Mouse (Mus musculus) forebrain, postnatal 0 days (tissue): ENCODE measurements around the gene Slc50a1. TPM values are rescaled to one million over a fixed set of nuclear protein-coding genes. Genes with fewer than 3 reads are reported as not detected.

Source experiments
- ATAC-seq: fragments of 200-750 bp; cut with Nextera tagmentation; 2 replicates; pipeline ENCODE4 v1.8.0; 2017; ENCODE audit warnings: mild to moderate bottlenecking, moderate library complexity
- DNase-seq: peaks from one replicate; pipeline ENCODE4 v3.0.0-alpha.2; 2015
- H3K27ac ChIP-seq: fragments of 300-500 bp; sonication (generic); 2 replicates; pipeline ENCODE4 v1.5.1; 2014; ENCODE audit warnings: low read depth, mild to moderate bottlenecking, antibody characterized with exemption, low read length, moderate library complexity, mixed read lengths
- H3K27me3 ChIP-seq: fragments of 300-500 bp; sonication (generic); 2 replicates; pipeline ENCODE4 v1.6.1; 2014; ENCODE audit warnings: mild to moderate bottlenecking, low read length, mixed read lengths; ENCODE audit not compliant: insufficient read depth
- H3K36me3 ChIP-seq: fragments of 300-500 bp; sonication (generic); 2 replicates; pipeline ENCODE4 v1.6.1; 2014; ENCODE audit warnings: mild to moderate bottlenecking, moderate library complexity; ENCODE audit not compliant: insufficient read depth
- H3K4me1 ChIP-seq: fragments of 300-500 bp; sonication (generic); 2 replicates; pipeline ENCODE4 v1.6.1; 2014; ENCODE audit warnings: antibody characterized with exemption; ENCODE audit not compliant: insufficient read depth
- H3K4me2 ChIP-seq: fragments of 300-500 bp; sonication (generic); 2 replicates; pipeline ENCODE4 v1.6.1; 2014; ENCODE audit warnings: low read depth, mild to moderate bottlenecking, moderate library complexity
- H3K4me3 ChIP-seq: fragments of 300-500 bp; sonication (generic); 2 replicates; pipeline ENCODE4 v1.5.1; 2014; ENCODE audit warnings: low read depth, low read length, mixed read lengths
- H3K9ac ChIP-seq: fragments of 300-500 bp; sonication (generic); 2 replicates; pipeline ENCODE4 v1.6.1; 2014; ENCODE audit warnings: mild to moderate bottlenecking
- H3K9me3 ChIP-seq: fragments of 300-500 bp; sonication (generic); 2 replicates; pipeline ENCODE4 v1.6.1; 2016; ENCODE audit warnings: low read length
- CTCF ChIP-seq: sonication (generic); IDR thresholded peaks from 2 replicates; pipeline ENCODE4 v1.5.1; 2016; ENCODE audit warnings: antibody characterized with exemption, control low read depth, low read depth
- WGBS: fragments of 180-500 bp; shearing (Covaris S2); extraction: QIAGEN DNeasy Blood & Tissue Kit; methylation state at CpG from one replicate; pipeline ENCODE4 v1.1.7; 2014; 5-methylcytosine and 5-hydroxymethylcytosine counted together
- polyA plus RNA-seq: library from polyadenylated mRNA; unstranded; fragments of >200 nt; fragmentation: Nextera tagmentation; extraction: Ambion mirVana; gene quantifications from 2 replicates; pipeline ENCODE4 v1.2.1, GENCODE M21; 2015
- total RNA-seq: library from RNA; depleted of rRNA; stranded (reverse); fragments of >200 nt; gene quantifications from 2 replicates; pipeline ENCODE4 v1.2.3, GENCODE M21; 2014

The Slc50a1 gene
- total and polyA plus RNA-seq, 2 experiments from 2014 or later, result 26.7 to 34.8 TPM

GRCm38 (mm10) chr3:89268916-89269315 is 1.5 kb downstream of the Slc50a1 start:
- Histone ChIP-seq H3K27ac (no peak overlapping the region), H3K4me1 (peaks cover 25% of the 10 kb centered on the region), H3K36me3 (no peaks in the 10 kb centered on the region), H3K9me3 (no peaks in the 10 kb centered on the region), H3K4me3 (no peak overlapping the region), H3K4me2 (peak overlapping the region; percentile 86; the same call in 1 of the 2 replicates), H3K27me3 (no peaks in the 10 kb centered on the region), H3K9ac (no peak overlapping the region)
- WGBS, result 54% methylated on average over 8 of the region's 8 CpGs
- TF ChIP-seq CTCF, result no peak
- DNase-seq, result no peak
- ATAC-seq, result no peak

DNA sequence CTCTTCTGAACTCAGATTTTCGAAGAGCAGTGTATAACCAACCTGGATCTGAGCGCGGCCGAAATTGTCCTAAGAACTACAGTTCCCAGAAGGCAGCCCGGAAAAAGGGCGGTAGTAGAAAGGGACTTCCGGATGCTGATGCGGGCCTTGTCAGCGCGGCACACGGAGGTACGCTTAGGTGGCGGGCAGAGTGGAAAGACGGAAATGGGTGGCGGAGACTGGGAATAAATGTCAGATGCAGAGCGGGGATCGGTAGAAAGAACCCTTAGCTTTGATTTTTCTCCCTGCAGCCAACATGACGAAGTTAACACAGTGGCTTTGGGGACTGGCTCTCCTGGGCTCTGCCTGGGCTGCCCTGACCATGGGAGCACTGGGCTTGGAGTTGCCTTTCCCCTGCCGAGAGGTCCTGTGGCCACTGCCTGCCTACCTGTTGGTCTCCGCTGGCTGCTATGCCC is 3.9 kb downstream of the Slc50a1 start:
- peak; percentile 93 for ATAC-seq
- Histone ChIP-seq H3K27ac (peak overlapping the region; percentile 78), H3K4me3 (peak overlapping the region; percentile 62), H3K36me3 (no peaks in the 10 kb centered on the region), H3K27me3 (no peaks in the 10 kb centered on the region), H3K4me2 (peak overlapping the region; percentile 92), H3K4me1 (peaks cover 25% of the 10 kb centered on the region), H3K9ac (peak overlapping the region; percentile 77), H3K9me3 (no peaks in the 10 kb centered on the region)
- under 1% methylated on average over 20 of the region's 20 CpGs for WGBS
- TF ChIP-seq CTCF, result no peak
- peak; percentile 89 for DNase-seq

DNA sequence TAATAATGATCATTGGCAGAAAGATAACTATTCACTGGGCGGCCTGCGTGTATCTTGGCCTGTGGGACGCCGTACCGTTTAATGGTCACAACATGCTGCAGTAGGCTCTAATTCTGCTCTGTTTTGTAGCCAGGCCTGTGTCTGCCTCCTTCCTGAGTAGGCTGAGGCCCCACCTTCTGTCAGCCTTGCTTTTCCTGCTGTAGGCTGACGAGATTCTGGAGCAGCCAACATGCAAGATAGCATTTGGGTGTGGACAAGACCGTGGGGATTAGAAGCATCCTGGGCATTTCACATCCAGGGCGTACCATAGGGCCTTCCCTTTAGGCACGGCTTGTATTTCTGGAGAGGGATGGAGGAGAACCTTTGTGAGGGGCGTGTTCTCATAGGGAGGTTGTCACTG is 8.0 kb downstream of the Slc50a1 start:
- Histone ChIP-seq H3K4me2 (no peak overlapping the region), H3K4me3 (no peak overlapping the region), H3K4me1 (peaks cover 13% of the 10 kb centered on the region), H3K27me3 (no peaks in the 10 kb centered on the region), H3K27ac (no peak overlapping the region), H3K9me3 (no peaks in the 10 kb centered on the region), H3K9ac (no peak overlapping the region), H3K36me3 (no peaks in the 10 kb centered on the region)
- no peak for TF ChIP-seq CTCF
- WGBS, result 78% methylated on average over 10 of the region's 10 CpGs
- ATAC-seq (no peak), DNase-seq (no peak)

DNA sequence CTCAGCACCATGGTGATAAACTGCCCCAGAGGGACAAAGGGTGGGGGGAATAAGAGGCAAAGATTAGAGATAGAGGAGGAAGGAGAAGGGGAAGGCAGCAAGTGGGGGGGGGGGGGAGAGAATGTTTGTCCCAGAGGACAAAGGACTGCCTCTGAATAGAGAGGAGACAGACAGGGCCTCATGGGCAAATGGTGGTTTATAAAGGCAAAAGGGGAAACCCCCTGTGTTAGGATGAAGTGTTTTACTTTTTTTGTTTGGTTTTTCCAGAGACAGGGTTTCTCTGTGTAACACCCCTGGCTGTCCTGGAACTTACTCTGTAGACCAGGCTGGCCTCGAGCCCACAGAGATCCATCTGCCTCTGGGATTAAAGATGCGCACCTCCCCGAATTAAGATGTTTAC is 10.2 kb downstream of the Slc50a1 start:
- ATAC-seq (no peak), DNase-seq (no peak)
- TF ChIP-seq CTCF, result no peak
- Histone ChIP-seq H3K36me3 (no peaks in the 10 kb centered on the region), H3K4me2 (no peak overlapping the region), H3K9ac (no peak overlapping the region), H3K9me3 (no peaks in the 10 kb centered on the region), H3K4me3 (no peak overlapping the region), H3K27me3 (no peaks in the 10 kb centered on the region), H3K27ac (no peak overlapping the region), H3K4me1 (no peaks in the 10 kb centered on the region)
- 60% methylated on average over 3 of the region's 3 CpGs for WGBS

- Histone ChIP-seq H3K4me2 (no peak within 1 kb of the TSS), H3K9me3 (no peaks in the 10 kb centered on the region), H3K4me1 (no peaks in the 10 kb centered on the region), H3K27ac (no peak within 1 kb of the TSS), H3K27me3 (no peaks in the 10 kb centered on the region), H3K36me3 (no peaks in the 10 kb centered on the region), H3K4me3 (no peak within 1 kb of the TSS), H3K9ac (no peak within 1 kb of the TSS)
- ATAC-seq, result no peak
- 62% methylated on average over 7 of the region's 7 CpGs for WGBS
- no peak for TF ChIP-seq CTCF
- DNase-seq, result no peak
Observed at GRCm38 (mm10) chr3:89259076-89259475, 11.3 kb downstream of the Slc50a1 start, which contains the start of gene Dpm3. Dpm3 (plus strand) TSS chr3:89259358.

DNA sequence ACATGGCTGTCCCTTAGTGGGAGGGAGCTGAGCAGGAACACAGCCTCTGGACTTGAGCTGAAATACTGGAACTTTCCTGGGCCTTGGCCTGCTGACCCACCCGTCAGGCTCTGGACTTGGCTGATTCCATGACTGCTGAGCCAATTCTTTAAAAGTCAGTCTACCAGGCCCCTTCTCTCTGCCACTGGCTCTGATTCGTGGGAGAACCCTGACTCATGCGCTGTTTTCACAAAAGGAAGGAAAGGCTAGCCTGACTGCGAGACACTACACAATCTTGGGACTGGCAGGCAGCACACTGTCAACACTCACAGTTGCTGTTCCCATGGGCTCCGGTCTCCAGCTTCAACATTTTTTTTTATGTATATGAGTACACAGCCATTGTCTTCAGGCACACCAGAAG is 14.2 kb downstream of the Slc50a1 start:
- Histone ChIP-seq H3K4me2 (no peak overlapping the region), H3K9me3 (no peaks in the 10 kb centered on the region), H3K4me3 (no peak overlapping the region), H3K4me1 (no peaks in the 10 kb centered on the region), H3K27ac (no peak overlapping the region), H3K9ac (no peak overlapping the region), H3K27me3 (no peaks in the 10 kb centered on the region), H3K36me3 (no peaks in the 10 kb centered on the region)
- TF ChIP-seq CTCF, result no peak
- WGBS, result 86% methylated on average over 5 of the region's 5 CpGs
- ATAC-seq (no peak), DNase-seq (no peak)

DNA sequence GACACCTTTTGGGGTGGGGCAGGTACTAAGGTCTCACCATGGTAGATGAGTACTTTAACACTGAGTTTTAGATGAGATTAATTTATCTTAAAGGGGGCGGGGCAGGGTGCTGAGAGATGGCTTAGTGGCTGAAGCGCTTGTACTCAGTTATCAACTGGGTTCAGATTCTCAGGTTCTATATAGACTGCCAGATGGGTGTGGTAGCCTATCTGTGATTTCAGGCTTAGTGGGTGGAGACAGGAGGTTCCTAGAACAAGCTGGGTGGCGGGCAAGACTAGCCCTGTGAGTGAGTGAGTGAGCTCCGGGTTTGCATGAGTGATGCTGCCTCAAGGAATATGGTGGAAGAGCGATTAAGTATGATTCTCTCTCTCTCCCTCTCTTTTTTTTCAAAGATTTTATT is 15.4 kb downstream of the Slc50a1 start:
- WGBS, result 95% methylated on average over 5 of the region's 5 CpGs
- no peak overlapping the region for H3K4me2 ChIP-seq
- ATAC-seq, result no peak

More for the DNA sequence above, 15.4 kb downstream of the Slc50a1 start:
- no peak overlapping the region for H3K27ac ChIP-seq
- H3K4me3 ChIP-seq, result no peak overlapping the region
- H3K36me3 ChIP-seq, result no peaks in the 10 kb centered on the region
- H3K9me3 ChIP-seq, result no peaks in the 10 kb centered on the region
- no peaks in the 10 kb centered on the region for H3K27me3 ChIP-seq
- H3K4me1 ChIP-seq, result no peaks in the 10 kb centered on the region
- H3K9ac ChIP-seq, result no peak overlapping the region
- DNase-seq, result no peak
- no peak for TF ChIP-seq CTCF
